Mouse (Mus musculus): ENCODE measurements around the gene Isoc2b. TPM values are rescaled to one million over a fixed set of nuclear protein-coding genes. Genes with fewer than 3 reads are reported as not detected.

The Isoc2b gene
- polyA plus RNA-seq, 1 experiment from 2014 or later: 17.5 TPM

DNA sequence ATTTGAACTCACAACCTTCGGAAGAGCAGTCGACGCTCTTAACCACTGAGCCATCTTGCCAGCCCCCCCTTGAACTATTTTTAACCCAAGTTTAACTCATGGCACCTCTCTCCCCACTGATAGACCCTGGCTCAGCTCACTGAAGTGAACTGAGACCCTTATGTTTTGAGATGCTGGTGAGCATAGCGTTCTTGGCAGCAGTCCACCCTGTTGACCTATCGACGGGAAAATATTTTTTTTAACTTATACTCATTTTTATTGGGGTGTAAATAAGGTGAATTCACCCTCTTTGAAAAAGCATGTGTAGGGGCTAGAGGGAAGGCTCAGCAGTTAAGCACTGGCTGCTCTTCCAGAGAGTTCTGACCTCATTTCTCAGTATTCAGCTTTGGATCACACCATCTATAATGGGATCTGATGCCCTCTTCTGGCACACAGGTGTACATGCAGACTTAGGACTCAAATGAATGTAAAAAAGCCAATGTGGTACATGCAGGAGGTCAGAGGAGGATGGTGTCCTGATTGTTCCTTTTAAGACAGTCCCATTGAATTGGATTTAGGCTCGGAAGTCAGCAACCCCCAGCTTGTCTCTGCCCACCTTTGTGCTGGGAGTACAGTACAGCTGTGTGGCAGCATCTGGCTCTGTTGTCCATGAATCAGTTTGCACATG, 74.2 kb downstream of the Isoc2b start:
- Histone ChIP-seq H3K27ac (replicated peaks) (0 out of 2 replicates have a peak overlapping the region, but pooled peaks have one; percentile 4), H3K9me3 (ENCODE audit: control insufficient read depth, low read length) (no peaks in the 10 kb centered on the region), H3K9ac (ENCODE audit: low read length) (no peak overlapping the region), H3K4me1 (replicated peaks; ENCODE audit: control insufficient read depth, insufficient read depth) (0 out of 2 replicates have a peak, but pooled peaks cover 4% of the 10 kb centered on the region), H3K4me2 (replicated peaks; ENCODE audit: low read depth) (no peak overlapping the region), H3K36me3 (ENCODE audit: control insufficient read depth, insufficient read depth, low read length) (peaks cover 11% of the 10 kb centered on the region; the same call in 1 of the 2 replicates), H3K4me3 (ENCODE audit: low read depth, low read length) (no peak overlapping the region), H3K27me3 (ENCODE audit: control insufficient read depth, insufficient read depth, low read length) (no peaks in the 10 kb centered on the region)
- peak; percentile 87 for TF ChIP-seq CTCF (IDR thresholded peaks at IDR 0.05; ENCODE audit: low read depth)
- TF ChIP-seq EP300 (optimal IDR thresholded peaks at IDR 0.05): no peak
- ATAC-seq (ENCODE audit: low FRiP score, low TSS enrichment): no peak
- WGBS: 70% methylated on average over 7 of the region's 7 CpGs
- no peak for DNase-seq (ENCODE audit: low spot score)

Other genes with a start within 250 kb of the Isoc2b start
- gene Tmem86b, start 238.8 kb downstream of the Isoc2b start, polyA plus RNA-seq (2015; fragmentation: Nextera tagmentation; extraction: Ambion mirVana): 0.22 and 0.23 TPM in 2 replicates
- 3.9 and 6.2 TPM in 2 replicates for gene Ppp6r1, start 211.2 kb downstream of the Isoc2b start, polyA plus RNA-seq (2015; fragmentation: Nextera tagmentation; extraction: Ambion mirVana)
- gene Hspbp1, start 185.2 kb downstream of the Isoc2b start, polyA plus RNA-seq (2015; fragmentation: Nextera tagmentation; extraction: Ambion mirVana): 59.1 and 60.7 TPM in 2 replicates
- 0.36 and 0.42 TPM in 2 replicates for gene Brsk1, start 179.7 kb downstream of the Isoc2b start, polyA plus RNA-seq (2015; fragmentation: Nextera tagmentation; extraction: Ambion mirVana)
- gene Tmem150b, start 145.0 kb downstream of the Isoc2b start, polyA plus RNA-seq (2015; fragmentation: Nextera tagmentation; extraction: Ambion mirVana): 2.2 and 2.4 TPM in 2 replicates
- gene Kmt5c, start 130.1 kb downstream of the Isoc2b start, polyA plus RNA-seq (2015; fragmentation: Nextera tagmentation; extraction: Ambion mirVana): 31.8 and 32.5 TPM in 2 replicates
- gene Cox6b2, start 117.2 kb downstream of the Isoc2b start, polyA plus RNA-seq (2015; fragmentation: Nextera tagmentation; extraction: Ambion mirVana): 43.1 and 46.5 TPM in 2 replicates
- gene Fam71e2, start 99.0 kb downstream of the Isoc2b start, polyA plus RNA-seq (2015; fragmentation: Nextera tagmentation; extraction: Ambion mirVana): not detected in 2 replicates
- gene Il11, start 87.4 kb downstream of the Isoc2b start, polyA plus RNA-seq (2015; fragmentation: Nextera tagmentation; extraction: Ambion mirVana): 0.42 and 0.65 TPM in 2 replicates
- gene Tmem190, start 87.3 kb downstream of the Isoc2b start, polyA plus RNA-seq (2015; fragmentation: Nextera tagmentation; extraction: Ambion mirVana): 0.42 and 0.80 TPM in 2 replicates
- 69.0 and 70.7 TPM in 2 replicates for gene Tmem238, start 80.6 kb downstream of the Isoc2b start, polyA plus RNA-seq (2015; fragmentation: Nextera tagmentation; extraction: Ambion mirVana)
- 322 and 359 TPM in 2 replicates for gene Rpl28, start 77.4 kb downstream of the Isoc2b start, polyA plus RNA-seq (2015; fragmentation: Nextera tagmentation; extraction: Ambion mirVana)
- 95.5 and 111 TPM in 2 replicates for gene Ube2s, start 57.7 kb downstream of the Isoc2b start, polyA plus RNA-seq (2015; fragmentation: Nextera tagmentation; extraction: Ambion mirVana)
- 0.15 and 0.16 TPM in 2 replicates for gene Shisa7, start 25.6 kb downstream of the Isoc2b start, polyA plus RNA-seq (2015; fragmentation: Nextera tagmentation; extraction: Ambion mirVana)
- gene Isoc2a, start 6.9 kb upstream of the Isoc2b start, polyA plus RNA-seq (2015; fragmentation: Nextera tagmentation; extraction: Ambion mirVana): 0.56 and 0.67 TPM in 2 replicates
- gene Gm36210, start 36.3 kb upstream of the Isoc2b start, polyA plus RNA-seq (2015; fragmentation: Nextera tagmentation; extraction: Ambion mirVana): not detected in 2 replicates
- gene Zfp628, start 45.0 kb upstream of the Isoc2b start, polyA plus RNA-seq (2015; fragmentation: Nextera tagmentation; extraction: Ambion mirVana): 1.8 and 1.9 TPM in 2 replicates
- 2.3 and 2.5 TPM in 2 replicates for gene Nat14, start 51.8 kb upstream of the Isoc2b start, polyA plus RNA-seq (2015; fragmentation: Nextera tagmentation; extraction: Ambion mirVana)
- gene Ssc5d, start 55.5 kb upstream of the Isoc2b start, polyA plus RNA-seq (2015; fragmentation: Nextera tagmentation; extraction: Ambion mirVana): 1.3 and 1.9 TPM in 2 replicates
- 0.15 TPM in 1 of 2 replicates, not detected in the other for gene Sbk2, start 94.1 kb upstream of the Isoc2b start, polyA plus RNA-seq (2015; fragmentation: Nextera tagmentation; extraction: Ambion mirVana)
- gene Sbk3, start 100.9 kb upstream of the Isoc2b start, polyA plus RNA-seq (2015; fragmentation: Nextera tagmentation; extraction: Ambion mirVana): 0.04 TPM in 1 of 2 replicates, not detected in the other
- 10.9 and 15.0 TPM in 2 replicates for gene Zfp579, start 125.9 kb upstream of the Isoc2b start, polyA plus RNA-seq (2015; fragmentation: Nextera tagmentation; extraction: Ambion mirVana)
- gene Zfp524, start 144.2 kb upstream of the Isoc2b start, polyA plus RNA-seq (2015; fragmentation: Nextera tagmentation; extraction: Ambion mirVana): 14.0 and 16.3 TPM in 2 replicates
- gene Fiz1, start 144.4 kb upstream of the Isoc2b start, polyA plus RNA-seq (2015; fragmentation: Nextera tagmentation; extraction: Ambion mirVana): 14.9 and 17.8 TPM in 2 replicates
- 3.3 and 3.7 TPM in 2 replicates for gene Gm44973, start 145.2 kb upstream of the Isoc2b start, polyA plus RNA-seq (2015; fragmentation: Nextera tagmentation; extraction: Ambion mirVana)
- gene Zfp865, start 150.1 kb upstream of the Isoc2b start, polyA plus RNA-seq (2015; fragmentation: Nextera tagmentation; extraction: Ambion mirVana): 2.2 and 2.3 TPM in 2 replicates
- gene Ccdc106, start 150.3 kb upstream of the Isoc2b start, polyA plus RNA-seq (2015; fragmentation: Nextera tagmentation; extraction: Ambion mirVana): 13.6 and 14.6 TPM in 2 replicates
- not detected in 2 replicates for gene 4632433K11Rik, start 163.9 kb upstream of the Isoc2b start, polyA plus RNA-seq (2015; fragmentation: Nextera tagmentation; extraction: Ambion mirVana)
- gene Zfp784, start 168.2 kb upstream of the Isoc2b start, polyA plus RNA-seq (2015; fragmentation: Nextera tagmentation; extraction: Ambion mirVana): 4.1 and 4.3 TPM in 2 replicates
- 21.0 and 21.6 TPM in 2 replicates for gene Zfp580, start 181.3 kb upstream of the Isoc2b start, polyA plus RNA-seq (2015; fragmentation: Nextera tagmentation; extraction: Ambion mirVana)
- gene U2af2, start 191.9 kb upstream of the Isoc2b start, polyA plus RNA-seq (2015; fragmentation: Nextera tagmentation; extraction: Ambion mirVana): 49.2 and 50.1 TPM in 2 replicates
- gene Epn1, start 210.0 kb upstream of the Isoc2b start, polyA plus RNA-seq (2015; fragmentation: Nextera tagmentation; extraction: Ambion mirVana): 41.0 and 44.5 TPM in 2 replicates
- gene Rfpl4, start 246.7 kb upstream of the Isoc2b start, polyA plus RNA-seq (2015; fragmentation: Nextera tagmentation; extraction: Ambion mirVana): not detected in 2 replicates

Measured in stomach, postnatal 0 days (tissue).